Mouse (Mus musculus): ENCODE data around the gene Cela3a. TPM values are rescaled to one million over a fixed set of nuclear protein-coding genes. Genes with fewer than 3 reads are reported as not detected.
A peak's percentile ranks its signal among the peaks of the same experiment; 100 is the strongest.
"Not testable (repeated sequence)": the region's sequence is repeated elsewhere in the genome, so short reads cannot be mapped to it uniquely, and the experiment has no call there.

Cela3a gene
- not detected for total RNA-seq (2021)
- long read RNA-seq, experiment 1 = 0 reads
- long read RNA-seq, experiment 2 = 0 reads

DNA sequence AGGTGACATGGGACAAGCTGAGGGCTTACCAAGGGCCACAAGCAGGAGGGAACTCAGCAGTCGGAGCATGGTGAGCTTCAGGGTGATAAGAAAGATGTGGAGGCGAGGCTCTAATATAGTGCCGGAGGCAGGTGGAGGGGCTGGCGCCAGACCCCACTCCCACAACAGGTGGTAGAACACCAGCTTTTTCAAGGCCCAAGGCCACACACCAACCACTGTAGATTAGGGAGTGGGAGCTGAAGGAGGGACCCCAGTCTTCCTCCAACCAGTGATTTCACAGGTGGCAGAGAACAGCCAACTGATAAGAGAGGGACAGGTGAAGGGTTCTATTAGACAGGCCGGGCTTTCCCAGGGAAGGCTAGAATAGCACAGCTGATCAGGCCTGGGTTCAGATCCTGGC, at the start of gene Cela3a:
Gene Cela3a, minus strand, starts transcription at position 101 of the 400 bp plus-strand sequence.
- no peak for DNase-seq

- DNase-seq = no peak
These were observed 49.3 kb upstream of the Cela3a start for GRCm38 (mm10) chr4:137458861-137459260.

DNA sequence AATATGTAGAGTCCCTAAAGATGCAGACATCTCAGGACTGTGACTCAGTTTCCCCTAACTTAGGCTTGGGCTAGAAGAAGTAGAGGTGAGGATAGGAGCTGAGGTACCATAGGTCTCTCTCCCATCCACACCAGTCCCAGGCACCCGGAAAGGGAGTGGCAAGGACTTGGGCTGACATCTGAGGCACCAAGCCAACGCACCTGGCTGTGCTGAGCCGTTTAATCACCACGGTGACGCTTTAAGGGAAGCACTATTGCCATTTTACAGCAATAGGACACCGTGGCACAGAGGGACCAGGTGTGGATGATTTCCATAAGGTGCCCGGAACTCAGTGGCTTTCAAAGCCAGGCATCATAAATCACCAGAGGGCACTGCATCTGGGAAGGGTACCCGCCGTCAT, 48.7 kb upstream of the Cela3a start:
- no peak for DNase-seq

DNA sequence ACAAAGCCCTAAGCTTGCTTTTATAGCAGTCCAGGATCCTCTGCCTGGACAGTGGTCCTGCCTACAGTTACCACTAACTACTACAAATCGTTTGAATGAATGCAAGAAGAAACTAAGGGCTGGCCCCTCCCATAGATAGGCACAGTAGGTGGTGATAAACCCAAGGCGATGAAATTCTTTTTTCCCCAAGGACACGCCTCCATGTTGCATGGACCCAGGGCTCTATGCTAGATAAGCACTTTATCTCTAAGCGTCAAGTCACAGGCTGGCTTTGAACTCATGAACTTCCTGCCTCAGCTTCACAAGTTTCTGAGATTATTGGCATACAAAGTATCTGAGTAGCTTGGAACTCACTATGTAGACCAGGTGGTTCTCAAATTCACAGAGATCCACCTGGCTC, 47.7 kb upstream of the Cela3a start:
- no peak for DNase-seq

DNA sequence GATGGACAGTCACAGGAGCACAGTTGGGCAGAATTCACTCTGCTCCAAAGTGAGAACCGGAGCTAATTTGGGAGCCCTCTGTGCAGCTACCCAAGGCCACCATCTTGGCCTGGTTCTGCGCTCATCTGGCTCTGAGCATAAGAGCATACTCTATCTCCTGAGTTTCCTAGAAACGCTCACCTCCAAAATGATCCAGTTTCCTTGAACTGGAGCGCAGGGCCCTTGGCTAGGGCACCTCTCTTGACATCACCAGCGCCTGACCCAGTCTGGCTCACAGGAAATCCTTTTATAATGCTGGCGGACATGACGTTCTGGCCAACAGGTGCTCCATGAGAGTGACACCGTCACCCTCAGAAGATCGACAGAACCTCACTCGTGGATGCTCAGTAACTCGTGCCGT, 47.0 kb upstream of the Cela3a start:
- no peak for DNase-seq

- no peak for DNase-seq
These were observed 45.0 kb upstream of the Cela3a start for GRCm38 (mm10) chr4:137454582-137454981.

DNA sequence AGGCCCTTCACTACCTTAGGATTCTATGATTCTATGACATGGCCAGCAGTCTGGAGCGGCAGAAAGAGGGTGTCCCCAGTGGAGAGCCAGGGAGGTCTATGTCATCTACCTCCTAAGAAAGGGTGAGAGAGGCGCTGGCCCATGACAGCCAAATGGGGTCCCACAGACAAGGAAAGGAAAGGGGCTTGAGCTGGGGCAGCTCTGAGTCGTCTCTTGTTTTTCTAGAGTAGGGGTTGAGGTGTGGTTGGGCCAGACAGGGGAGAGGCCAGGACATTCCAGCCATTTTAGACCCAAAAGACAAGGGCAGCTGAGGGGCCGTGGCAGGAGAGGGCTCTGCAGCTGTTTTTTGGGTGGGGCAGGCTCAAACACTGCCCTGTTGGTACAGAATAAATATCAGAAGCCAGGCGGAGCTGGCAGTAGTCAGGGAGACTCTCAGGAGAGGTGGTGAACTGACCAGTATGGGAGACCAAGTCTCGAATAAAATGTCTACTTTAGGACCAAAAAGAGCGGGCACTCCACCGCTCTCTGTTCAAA, 43.7 kb upstream of the Cela3a start, which contains the start of gene 1700013G24Rik:
Gene 1700013G24Rik, plus strand, starts transcription at position 51 of the 534 bp plus-strand sequence.
- no peak for DNase-seq

DNA sequence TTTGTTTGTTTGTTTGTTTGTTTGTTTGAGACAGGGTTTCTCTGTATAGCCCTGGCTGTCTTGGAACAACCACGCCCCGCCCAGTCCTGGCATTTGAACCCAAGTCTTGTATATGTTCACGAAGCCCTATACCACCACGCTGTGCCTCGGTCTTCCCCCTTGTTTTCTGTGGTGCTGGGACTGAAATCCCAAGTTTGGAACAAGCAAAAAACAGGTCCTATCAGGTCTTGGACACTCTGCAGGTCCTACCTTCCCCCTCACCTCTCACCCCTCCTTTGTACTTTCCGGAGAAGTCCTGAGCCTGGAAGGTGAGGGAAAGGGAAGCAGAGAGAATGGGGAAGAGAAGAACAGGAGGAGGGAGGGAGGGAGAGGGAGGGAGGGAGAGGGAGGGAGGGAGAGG, 42.6 kb upstream of the Cela3a start:
- DNase-seq = no peak

GRCm38 (mm10) chr4:137449715-137450114, 40.1 kb upstream of the Cela3a start:
- peak; percentile 57 for DNase-seq

- DNase-seq = no peak
These were observed 39.5 kb upstream of the Cela3a start for GRCm38 (mm10) chr4:137449132-137449531.

DNA sequence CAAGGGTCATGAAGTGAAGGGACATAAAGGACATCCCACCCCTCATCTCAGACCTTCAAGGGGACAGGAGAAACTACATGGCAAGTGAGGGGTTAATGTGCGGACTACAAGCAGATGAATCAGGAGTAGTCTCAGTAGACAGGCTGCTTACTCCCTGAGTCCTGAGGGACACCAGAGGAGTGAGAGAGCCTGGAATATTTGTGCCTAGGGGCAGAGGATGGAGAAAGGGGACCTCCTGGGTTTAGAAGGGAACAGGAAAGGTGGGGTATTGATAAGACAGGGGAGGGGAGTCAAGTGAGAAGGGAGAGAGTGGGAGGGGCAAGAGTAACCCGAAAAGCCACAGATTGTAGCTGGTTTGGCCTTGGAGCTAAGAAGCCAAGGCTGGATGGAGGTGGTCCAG, 39.0 kb upstream of the Cela3a start:
- DNase-seq = no peak

GRCm38 (mm10) chr4:137448197-137448596, 38.6 kb upstream of the Cela3a start:
- peak; percentile 85 for DNase-seq

DNA sequence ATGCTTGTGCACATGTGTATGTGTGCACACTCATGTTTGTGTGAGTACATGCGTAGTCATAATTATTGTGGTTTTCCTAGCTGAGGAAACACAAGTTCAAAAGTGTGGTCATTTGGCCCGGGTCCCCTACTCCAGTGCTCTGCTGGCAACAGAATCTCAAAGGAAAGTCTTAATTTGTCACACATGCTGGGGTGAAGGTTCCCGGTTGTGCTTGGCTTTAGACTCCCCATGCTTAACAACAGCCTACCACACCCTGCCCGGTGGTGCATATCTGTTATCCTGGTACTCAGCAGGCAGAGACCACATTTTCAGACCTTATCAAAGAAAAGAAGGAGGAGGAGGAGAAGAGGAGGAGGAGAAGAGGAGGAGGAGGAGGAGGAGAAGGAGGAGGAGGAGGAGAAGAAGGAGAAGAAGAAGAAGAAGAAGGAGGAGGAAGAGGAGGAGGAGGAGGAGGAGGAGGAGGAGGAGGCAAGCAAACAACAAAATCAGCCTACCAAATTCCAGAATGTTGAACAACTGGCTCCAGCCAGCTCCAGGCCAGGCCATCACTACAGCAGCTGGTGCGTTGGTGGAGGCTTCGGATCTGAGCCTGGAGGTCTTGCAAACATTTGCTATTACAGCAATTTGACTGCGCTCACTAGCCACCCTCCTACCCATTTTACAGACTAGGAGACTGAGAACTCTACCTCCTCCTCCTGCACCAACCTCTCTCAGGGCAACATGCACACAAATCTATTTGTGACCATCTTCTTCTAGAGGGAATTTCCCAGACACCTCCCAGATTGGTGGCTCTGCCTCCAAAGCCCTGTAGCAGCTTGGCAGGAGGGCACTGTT, 38.0 kb upstream of the Cela3a start:
- no peak for DNase-seq

GRCm38 (mm10) chr4:137445881-137446280, 36.3 kb upstream of the Cela3a start:
- no peak for DNase-seq

DNA sequence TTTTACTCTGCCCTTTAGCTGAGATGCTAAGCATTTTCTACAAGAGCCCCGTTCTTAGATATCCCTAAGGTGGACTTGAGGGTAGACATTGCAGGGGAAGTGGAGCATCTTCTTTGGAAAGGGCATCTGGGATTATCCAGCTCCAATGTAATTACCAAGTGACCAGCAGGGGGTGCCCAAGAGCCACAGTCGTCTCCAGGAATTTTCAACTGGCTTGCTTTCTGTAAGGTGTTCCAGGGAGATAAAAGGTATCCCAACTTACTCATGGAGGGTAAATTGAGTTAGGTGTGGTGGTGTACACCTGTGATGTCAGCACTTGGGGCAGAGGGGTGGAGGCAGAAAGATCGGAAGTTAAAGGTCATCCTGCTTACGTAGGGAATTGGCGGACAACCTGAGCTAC, 34.0 kb upstream of the Cela3a start:
- peak; percentile 89 for DNase-seq

DNA sequence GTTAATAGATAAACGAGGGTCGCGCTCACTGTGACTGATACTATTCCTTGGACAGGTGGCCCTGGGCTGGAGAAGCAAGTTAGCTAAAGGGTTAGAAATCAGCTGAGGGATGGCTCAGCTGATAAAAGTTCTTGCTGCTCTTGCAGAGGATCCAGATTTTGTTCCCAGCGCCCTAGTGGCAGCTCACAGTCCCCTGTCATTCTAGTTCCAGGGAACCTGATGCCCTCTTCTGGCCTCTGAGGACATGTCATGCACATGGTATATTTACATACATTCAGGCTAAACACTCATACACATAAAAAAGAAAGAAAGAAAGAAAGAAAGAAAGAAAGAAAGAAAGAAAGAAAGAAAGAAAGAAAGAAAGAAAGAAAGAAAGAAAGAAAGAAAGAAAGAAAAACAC, 31.7 kb upstream of the Cela3a start:
- DNase-seq = no peak

GRCm38 (mm10) chr4:137438842-137439241, 29.3 kb upstream of the Cela3a start:
- DNase-seq = no peak

DNA sequence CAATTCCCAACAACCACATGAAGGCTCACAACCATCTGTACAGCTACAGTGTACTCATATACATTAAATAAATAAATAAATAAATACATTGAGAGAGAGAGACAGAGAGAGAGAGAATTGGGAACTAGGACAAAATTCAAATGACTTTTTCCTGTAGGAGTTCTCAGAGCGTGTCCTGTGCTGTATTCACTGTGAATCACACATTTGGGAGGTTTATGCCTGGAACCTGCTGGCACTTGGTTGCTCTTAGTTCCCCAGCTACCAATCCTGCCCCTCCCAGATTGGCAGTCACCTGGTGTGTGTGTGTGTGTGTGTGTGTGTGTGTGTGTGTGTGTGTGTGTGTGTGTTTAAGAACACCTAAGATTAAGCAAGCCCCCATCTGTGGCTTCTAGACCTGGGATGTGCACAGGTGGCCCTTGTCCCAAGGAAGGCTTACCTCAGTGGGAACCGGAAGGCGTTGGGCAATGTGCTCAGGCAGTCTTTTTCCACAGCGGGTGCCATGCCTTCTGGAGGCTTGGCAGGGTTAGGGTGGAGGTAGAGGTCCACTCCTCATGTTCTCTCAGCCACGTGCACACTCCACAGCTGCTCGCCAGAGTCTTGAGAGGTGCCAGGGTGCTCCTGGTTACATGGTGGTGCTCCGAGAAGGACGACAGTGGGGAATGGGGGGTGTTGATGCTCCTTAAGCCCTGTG, 27.5 kb upstream of the Cela3a start:
- no peak for DNase-seq

GRCm38 (mm10) chr4:137432700-137433550, 23.3 kb upstream of the Cela3a start:
- DNase-seq = not testable (repeated sequence)

- DNase-seq = no peak
These were observed 20.9 kb upstream of the Cela3a start, which contains the start of gene Cela3b for GRCm38 (mm10) chr4:137430502-137430901. Cela3b (minus strand) TSS chr4:137430540.

DNA sequence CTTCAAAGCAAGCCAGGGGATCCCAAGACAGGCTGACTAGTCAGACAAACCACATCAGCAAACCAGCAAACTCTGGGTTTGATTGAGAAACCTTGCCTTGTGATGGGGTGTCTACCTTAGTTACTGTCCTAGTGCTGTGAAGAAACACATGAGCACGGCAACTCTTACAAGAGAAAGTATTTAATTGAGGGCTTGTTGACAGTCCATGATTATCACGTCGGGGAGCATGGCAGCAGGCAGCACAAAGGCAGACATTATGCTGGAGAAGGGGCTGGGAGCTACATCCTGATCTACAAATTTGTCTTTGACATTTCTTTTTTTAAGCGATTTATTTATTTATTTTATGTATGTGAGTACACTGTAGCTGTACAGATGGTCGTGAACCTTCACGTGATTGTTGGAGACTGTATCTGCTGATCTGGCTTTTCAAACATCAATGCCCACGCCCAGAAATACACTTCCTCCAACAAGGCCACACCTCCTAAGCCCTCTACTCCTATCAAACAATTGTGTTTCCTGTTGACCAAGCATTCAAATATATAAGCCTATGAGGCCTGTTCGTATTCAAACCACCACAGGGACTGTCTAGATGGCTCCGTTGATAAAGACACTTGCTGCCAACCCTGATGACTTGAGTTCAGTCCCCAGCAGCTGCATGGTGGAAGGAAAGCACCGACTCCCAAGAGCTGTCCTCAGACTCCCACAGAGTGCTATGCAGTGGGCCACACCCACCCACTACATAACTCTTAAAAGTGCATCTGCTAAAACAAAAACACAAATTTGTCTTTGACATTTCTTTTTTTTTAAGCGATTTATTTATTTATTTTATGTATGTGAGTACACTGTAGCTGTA, 8.3 kb upstream of the Cela3a start:
- no peak for DNase-seq
